Mouse (Mus musculus) myocyte (in vitro differentiated cells): ENCODE measurements at regions not wholly inside any gene's neighbourhood (a gene's known extent, or its start where the extent isn't known, plus 50 kb on each side); places are given as distances from the start of the nearest gene placed in this dataset.

Experiments used
- MAX ChIP-seq: IDR thresholded peaks from one replicate; pipeline ENCODE4 v1.6.1; 2011; ENCODE audit warnings: low read depth, mild to moderate bottlenecking, control low read depth
- POLR2A ChIP-seq: IDR thresholded peaks from one replicate; pipeline ENCODE4 v1.6.1; 2011; ENCODE audit warnings: low read depth, mild to moderate bottlenecking, control low read depth, moderate library complexity; ENCODE audit not compliant: insufficient read length
- USF1 ChIP-seq: IDR thresholded peaks from one replicate; pipeline ENCODE4 v1.6.1; 2011; ENCODE audit warnings: low read depth, mild to moderate bottlenecking, control low read depth, moderate library complexity

GRCm38 (mm10) chr4:22095257-22096031 is 164.3 kb downstream of the Faxc start:
- TF ChIP-seq POLR2A: no peak
- TF ChIP-seq MAX: no peak
- TF ChIP-seq USF1: no peak
